Mouse (Mus musculus) retina, postnatal 1 day (tissue): ENCODE results near the gene Vwf.

ENCODE experiments used
- DNase-seq: peaks from one replicate; pipeline ENCODE4 v3.0.0-alpha.2; 2012

The Vwf gene

DNA sequence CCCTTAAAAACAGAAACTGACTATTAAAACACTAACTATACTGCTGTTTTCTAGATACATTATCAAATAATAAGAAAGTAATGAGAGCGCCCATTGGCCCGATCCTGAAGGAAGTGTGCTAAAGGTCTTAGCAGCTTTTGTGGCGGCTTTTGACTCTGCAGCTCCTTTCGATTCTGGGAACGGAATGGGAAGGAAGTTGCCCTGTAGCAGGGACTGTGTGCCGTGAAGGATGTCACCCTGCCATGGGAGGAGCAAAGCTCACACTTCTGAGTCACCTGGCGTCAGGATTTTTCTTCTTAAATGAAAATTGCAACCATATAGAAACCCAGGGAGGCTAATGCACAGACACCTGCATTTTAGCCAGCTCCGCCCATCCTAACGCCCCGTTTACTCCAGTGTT is 1.8 kb downstream of the Vwf start:
- no peak for DNase-seq

DNA sequence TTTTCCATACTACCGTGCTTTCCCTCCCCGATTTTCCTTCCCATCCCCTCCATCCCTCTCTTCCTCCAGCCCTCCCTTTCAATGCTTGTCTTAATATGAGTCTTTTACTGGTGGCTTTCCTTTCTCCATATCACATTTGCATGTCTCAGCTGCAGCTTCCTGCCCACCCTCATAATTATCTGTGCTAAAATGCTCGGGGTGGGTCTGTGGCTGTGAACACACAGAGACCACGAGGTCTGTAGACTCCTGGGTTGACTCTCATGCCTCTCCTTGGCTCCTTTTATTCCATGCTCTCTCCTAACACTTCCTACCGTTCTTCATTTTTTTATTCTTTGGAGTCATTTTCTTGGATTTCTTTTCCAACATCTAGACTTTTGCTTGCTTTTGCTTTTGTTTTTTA is 3.6 kb downstream of the Vwf start:
- DNase-seq: no peak

DNA sequence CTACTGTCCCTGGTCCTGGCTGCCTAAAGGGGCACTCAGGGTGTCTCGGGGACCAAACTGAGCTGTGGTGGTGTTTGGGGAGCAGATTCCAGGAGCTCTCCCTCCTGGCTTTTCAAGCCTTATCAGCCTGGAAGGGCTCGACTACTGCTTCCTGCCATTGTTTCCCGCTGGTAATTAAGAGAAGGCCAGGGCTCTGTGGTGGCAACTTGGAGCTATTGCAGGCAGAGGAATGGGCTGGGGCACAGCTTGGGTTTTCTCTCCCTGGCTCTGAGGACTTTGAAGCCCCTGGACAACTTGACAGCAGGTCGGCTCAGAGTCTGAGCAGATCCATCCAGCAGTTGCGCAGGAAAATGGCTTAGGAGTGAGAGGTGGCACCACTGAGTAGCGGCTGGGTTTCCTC is 6.2 kb downstream of the Vwf start:
- DNase-seq: no peak

DNA sequence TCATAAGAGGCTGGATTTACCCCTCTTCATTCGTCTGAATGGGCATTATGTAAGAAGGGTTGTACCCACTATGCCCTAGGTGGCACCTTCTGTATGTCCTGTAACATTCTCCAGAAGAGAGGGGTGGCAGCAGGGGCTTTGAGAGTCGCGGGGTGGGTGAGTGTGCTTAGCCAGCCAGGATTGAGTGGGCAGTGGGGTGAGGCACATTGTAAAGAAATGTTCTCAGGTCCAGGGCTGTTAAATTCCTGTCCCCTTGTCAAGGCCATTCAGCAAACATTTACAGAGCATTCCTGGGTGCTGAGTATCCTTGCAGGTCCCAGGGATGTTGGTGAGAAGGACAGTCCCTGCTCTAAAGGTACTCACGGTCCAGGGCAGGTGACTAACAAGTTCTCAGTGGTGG is 7.0 kb downstream of the Vwf start:
- no peak for DNase-seq

DNA sequence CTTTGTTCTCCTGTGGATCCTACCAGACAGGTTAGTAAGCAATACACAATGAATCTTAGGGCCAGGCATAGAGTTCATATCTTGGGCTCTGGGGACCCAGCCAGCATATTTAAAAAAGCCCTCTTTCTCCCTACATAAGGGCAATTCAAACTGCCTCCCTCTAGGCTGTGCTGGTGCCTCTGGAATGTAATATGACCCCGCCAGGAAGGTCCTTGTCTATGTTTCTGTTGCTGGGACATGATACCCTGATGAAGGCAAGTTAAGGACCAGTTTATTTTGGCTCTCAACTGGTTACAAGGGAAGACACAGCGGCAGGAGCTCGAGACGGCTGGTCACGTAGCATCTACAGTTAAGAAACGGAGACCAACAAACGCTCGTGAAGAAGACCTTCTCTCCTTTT is 12.3 kb downstream of the Vwf start:
- no peak for DNase-seq

DNA sequence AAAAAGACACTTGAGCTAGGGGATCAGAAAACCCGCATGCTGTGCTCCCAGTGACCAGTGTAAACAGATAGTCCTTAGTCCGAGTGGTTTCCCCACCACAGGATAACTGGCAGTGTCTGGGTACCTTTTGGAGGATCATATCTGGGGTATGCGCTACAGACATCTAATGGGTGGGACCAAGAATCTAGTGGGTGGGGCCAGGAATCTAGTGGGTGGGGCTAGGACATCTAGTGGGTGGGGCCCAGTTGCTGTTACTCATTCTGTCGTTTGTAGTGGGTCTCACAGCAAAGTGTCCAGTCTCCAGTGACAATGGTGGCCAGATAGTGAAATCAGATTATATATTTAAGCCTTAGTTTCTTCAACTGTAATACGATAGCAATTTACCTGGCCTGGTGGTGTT is 14.5 kb downstream of the Vwf start:
- no peak for DNase-seq

DNA sequence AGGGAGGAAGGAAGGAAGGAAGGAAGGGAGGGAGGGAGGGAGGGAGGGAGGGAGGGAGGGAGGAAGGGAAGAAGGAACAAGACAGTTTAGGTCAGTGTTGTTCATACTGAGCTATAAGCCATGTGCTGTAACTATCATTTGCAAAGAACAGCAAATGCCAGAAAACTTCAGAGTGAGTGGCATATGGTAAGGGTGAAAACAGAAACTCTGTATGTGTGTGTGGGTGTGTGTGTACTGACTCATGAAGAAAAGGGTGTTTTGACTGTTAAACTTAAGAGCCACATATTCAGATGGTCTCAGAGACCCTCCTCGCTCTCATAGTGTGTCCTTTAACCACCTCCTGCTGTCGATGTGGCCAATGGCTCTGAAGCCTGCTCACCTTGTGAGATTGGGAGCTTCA is 14.9 kb downstream of the Vwf start:
- no peak for DNase-seq

DNA sequence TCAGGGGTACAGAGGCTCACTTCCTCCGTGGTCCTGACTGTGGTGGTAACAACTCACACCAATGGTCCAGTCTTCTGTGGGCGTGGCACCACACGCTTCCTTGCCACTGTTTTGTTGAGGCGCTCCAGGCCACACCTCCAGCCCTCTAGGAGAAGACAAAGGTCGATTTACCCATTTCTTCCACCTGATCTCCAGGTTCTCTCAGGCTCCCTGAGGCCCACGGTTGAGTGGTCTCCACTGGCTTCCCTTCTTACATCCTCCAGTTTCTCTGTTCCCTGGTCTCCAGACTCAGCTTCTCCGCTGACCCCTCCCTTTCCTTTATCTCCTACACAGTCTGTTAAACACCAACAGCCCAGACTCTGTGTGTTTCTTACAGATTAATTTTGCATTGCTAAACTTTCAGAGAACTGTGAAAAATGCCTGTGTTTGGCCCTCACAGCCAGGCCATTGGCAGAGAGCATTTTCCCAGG is 18.3 kb downstream of the Vwf start:
- DNase-seq: no peak

DNA sequence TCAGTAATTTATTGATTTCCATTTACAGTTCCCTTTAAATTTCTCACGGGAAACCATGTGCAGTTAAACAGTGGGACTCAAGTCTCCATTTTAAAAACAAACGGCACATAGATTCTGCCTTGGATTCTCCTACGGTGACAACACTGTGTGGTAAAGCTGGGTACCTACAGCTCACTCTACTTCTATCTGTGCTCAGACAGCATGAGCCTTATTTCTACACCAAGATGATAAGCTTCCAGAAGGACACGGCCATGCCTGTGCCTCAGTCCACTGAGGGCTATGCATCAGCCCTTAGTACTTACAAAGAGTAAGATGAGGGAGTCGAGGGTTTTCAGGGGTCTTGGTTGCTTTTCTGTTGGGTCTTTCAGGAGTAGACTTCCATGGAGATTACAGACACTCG is 18.8 kb downstream of the Vwf start:
- DNase-seq: no peak

DNA sequence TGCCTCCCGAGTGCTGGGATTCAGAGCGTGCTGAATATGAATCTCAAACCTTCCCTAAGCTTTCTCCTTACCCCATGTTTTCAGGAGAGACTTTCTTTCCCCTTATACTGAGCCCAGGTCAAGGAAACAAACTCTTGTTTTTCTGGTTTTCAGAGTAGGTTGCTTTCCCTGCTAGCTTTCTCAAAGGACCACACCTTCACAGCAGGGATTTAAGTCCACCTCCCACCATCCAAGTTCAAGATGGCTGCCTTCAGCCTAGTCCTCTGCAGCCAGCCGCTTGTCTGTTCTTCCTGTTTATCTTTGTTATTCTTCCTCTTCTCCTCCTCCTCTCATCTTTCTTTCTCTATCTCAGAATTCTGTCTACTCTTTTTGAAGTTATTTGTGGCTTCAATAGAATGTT is 20.1 kb downstream of the Vwf start:
- DNase-seq: no peak

DNA sequence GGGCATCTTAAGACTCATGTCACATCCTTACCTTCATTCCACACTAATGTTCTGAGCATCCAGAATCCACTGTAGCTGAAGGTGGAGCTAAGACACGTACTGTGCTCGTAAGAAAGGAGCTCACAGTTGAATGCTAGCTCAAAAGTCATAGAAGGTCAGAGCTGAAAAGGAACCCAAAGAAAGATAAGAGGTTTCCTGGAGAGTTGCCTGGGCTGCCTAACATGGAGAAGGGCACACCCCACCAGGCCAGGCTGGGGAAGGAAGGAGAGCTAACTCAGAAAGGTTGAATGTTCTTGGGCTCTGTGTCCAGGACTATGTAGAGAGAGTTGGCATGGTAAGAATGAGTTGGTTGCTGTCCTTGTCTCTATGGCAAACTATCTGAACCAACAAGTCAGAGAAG is 21.8 kb downstream of the Vwf start:
- no peak for DNase-seq

DNA sequence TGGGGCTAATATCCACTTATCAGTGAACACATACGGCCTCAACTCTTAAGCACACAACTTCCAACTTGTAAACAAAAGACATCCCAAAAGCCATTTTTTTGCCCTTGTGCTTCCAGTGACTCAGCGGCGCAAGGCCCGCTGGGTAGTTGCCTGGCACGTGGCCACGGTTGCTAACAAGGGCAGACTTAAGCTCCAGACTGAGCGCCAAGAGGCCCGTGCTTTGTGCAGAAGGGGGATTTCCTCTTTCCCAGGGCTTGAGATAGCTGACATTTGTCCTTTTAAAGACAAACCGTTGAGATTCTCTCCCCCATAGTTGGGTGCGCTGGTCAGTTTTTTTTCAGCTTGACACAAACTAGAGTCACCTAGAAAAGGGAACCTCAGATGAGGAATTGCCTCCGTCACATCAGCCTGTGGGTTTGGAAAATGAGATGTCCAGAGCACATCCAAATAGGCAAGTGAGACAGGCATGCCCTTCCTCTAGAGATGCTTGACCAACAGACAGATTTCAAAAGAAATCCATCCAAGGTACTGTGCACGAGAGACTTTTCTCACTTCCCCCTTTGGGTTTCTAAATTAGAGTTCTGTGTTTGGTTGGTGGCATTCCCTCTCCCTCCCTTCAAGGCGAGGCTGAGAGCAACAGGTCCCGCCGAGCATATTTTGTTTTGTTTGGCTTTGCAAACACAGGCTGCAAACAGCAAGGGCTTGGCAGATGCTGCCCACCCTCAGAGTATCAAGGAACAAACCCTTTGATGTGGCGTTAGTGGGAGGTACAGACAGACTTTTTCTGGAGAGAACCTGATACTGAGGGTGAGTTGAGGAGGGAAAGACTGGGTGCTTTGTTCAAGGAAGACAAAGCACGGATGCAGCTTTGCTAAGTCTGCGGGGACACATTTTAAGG is 26.0 kb downstream of the Vwf start:
- peak; percentile 59 for DNase-seq

DNA sequence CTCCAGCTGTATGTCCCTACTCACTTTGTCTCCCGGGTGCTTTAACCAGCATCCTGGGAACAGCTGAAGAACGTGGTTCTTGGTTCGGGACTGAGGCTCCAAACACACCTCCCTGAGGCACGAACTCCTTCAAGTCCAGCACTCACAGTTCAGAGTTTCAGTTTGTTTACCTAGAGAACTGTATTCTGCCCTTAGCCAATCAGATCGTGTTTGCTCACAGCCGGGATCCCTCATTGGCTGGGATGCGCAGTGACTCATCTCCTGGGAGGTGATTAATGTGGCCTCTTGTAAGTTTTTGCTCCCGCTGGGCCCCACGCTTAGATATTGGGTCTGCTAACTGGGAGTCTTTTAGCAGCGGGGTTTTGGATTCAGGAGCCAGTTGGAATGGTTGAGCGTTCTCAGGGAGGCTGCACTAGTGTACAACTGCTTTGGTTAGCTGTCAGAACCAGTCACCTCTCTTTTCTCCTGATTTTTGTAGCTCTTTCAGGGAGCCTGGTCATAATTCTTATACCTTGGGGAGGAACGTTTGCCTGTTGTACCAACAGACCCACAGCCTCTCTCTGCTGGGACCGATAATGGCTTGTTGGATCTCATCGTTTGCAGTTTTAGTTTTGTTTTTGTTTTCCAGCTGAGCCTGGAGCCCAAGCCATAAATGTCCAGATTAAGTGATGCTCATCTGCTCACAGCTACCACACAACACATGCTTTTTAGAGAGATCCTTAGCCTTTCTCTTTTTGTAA is 26.8 kb downstream of the Vwf start:
- DNase-seq: peak; percentile 91

DNA sequence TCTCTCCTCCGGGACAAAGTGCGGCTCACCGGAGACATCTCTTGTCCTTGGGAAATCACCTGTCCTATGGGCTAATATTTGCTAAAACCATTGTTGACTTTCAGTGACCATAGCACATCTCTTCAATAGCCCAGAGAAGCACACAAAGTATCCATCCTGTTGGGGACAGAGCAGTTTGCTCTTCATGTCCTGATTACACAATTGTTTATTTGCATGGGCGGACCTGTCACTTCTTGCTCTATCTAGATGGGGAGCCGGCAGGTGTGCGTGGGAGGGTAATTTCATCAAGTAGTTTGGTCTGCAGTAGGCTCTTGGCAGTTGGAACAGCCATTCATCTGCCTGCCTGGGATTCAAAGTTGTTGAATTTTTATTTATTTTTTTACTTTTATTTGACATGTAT is 28.5 kb downstream of the Vwf start:
- DNase-seq: peak; percentile 56

DNA sequence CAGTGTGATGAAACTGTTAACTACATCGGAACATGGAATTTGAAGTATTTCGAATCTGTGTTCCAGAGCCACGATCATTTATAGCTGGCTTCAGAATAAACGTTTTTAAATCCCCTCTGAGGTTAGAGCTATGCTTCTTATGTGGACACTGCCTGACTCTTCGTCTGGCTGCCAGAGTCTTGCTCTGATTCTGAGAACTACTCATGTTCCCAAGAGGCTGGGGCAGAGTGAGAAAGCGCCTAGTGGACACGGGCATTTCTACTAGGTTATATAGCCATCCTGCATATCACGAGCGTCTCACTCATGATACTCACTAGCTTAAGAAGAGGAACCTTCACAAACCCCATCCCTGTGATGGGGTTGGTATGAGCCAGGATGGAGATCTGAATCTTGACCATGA is 30.7 kb downstream of the Vwf start:
- DNase-seq: no peak

DNA sequence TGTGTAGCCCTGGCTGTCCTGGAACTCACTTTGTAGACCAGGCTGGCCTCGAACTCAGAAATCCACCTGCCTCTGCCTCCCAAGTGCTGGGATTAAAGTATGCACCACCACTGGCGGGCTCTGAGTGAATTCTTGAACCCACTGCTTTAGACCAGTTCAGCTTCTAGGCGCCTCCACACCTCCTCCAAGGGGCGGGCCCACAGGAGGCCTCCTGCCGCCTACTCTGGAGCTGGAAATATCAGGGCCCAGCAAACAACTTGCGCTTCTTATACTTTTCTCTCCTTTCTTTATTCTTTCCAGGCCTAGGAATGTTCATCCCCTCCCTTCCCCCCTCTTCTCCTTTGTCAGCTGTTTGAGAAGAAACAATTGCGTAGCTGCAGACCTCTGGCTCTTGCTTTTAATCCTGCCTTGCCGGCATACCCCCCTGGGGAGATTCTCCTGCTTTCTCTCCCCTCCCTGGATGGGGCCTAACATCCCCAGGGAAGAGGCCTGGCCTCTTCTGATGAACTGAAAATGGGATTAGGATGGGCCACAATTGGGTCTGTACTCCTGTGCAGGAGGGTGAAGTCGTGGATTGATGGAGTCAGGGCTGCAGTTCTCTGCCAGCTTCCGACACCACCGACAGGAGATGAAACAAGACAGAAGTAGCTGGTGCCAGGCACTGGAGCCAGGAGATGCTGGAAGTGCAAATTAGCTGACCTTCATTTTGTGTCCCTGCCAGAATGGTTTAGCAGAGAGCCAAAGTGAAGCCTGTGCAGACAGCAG is 31.5 kb downstream of the Vwf start:
- DNase-seq: peak; percentile 30

DNA sequence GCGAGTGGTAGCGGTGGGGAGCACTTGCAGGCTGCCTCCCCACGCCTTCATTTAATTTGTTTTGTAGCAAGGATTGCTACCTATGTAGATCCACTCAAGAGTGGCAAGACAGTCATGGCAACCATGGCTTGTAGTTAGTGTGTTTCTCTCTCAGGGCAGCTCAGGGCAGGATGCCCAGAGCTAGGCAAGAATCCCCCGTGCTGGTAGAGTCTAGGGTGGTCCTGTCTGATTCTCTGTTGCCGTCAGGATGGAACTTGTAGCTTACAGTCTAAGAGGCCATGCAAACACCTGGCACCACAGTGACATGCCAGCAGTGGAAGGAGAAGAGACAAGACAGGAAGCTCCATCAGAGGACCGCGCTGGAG is 32.1 kb downstream of the Vwf start:
- DNase-seq: no peak

DNA sequence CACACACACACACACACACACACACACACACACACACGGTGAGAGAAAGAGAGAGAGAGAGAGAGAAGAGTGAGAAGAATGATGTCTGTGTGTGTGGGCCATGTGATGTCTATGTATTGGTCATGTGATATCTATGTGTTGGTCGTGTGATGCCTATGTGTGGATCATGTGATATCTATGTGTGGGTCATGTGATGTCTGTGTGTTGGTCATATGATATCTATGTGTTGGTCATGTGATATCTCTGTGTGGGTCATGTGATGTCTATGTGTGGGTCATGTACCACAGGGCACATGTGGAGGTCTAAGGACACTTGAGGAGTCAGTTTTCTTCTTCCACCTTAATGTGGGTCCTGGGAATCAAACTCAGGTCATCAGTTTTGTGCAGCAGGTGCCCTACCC is 33.3 kb downstream of the Vwf start:
- no peak for DNase-seq

DNA sequence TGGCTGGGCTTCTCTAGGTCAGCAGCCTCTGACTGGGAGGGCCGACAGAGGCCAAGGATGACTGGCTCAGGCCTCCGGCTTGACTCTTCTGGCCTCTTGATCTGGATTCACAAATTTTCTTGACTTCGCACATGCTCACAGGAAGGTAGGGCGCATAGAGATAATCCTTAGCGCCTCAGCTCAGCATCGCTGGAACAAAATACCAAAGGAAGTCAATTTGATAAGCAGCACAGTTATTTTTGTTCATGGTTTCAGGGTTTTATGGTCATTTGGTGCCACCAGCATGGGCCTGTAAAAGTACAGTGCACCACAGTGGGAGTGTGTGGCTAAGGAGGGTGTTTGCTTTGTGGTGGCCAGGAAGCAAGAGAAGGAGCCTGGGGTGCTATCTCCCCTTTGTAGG is 37.1 kb downstream of the Vwf start:
- DNase-seq: no peak

DNA sequence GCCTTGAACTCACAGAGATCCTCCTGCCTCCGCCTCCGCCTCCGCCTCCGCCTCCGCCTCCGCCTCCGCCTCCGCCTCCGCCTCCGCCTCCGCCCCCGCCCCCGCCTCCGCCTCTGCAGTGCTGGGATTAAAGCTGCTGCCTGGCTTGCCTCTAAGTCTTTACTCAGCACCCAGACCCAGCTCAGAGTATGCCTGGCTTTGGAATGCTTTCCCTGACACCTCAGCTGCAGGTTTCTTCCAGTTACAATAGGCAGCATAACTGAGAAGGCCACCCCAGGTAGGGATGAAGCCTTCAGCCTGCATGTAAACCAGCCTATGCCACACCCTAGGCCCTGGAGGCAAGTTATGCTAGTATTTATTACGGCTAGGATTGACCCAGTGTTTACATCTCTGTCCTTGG is 37.7 kb downstream of the Vwf start:
- DNase-seq: no peak

DNA sequence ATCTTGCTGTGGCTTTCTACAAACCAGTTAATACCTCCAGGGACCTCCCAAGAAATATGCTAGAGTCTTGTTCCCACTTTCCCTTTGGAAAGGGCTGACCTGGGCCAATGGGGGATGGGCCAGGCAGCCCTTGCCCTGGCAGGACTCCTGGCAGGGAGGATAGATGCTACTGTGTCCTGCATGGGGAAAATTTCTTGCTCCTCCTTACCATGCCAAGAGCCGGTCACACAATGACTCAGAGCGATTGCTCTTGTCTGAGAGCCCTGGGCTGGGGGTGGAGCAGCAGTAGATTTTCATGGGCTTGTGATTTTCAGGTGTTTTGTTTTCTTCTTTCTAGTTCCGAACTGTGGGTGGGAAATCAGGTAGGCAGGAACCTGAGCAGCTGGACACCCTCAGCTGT is 39.0 kb downstream of the Vwf start:
- no peak for DNase-seq

DNA sequence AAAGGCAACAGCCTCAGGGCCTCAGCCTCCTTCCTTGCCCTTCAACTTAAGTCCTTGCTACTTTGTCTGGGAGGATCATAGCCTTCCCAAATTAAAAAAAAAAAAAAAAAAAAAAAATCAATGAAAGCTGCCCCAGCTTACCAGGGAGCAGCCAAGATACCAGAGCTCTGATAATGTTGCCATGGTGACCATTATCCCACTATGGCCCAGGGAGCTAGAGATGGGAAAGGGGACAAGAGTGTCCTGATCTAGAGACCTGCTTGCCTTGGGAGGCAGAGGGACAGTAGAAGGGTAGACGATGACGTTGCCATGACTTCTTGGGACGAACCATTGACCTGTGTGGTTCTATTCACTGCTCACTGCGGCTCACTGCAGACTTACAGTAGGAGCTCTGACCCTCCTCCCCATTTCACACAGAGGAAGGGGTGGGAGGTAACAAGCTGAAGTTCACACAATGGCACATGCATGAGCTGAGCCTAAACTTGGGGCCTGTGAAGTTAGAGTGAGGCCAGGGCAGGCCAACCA is 39.5 kb downstream of the Vwf start:
- no peak for DNase-seq

DNA sequence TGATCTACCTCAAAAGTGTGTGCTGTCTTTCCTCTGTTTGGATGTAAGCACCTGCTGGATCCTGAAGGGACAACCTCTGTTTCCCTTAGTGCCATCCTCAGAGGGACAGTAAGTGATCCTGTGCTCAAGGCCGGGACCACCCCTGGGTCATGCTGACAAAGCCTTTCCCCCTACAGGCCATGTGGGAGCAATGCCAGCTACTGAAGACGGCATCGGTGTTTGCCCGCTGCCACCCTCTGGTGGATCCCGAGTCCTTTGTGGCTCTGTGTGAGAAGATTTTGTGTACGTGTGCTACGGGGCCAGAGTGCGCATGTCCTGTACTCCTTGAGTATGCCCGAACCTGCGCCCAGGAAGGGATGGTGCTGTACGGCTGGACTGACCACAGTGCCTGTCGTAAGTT is 41.7 kb downstream of the Vwf start:
- DNase-seq: no peak

DNA sequence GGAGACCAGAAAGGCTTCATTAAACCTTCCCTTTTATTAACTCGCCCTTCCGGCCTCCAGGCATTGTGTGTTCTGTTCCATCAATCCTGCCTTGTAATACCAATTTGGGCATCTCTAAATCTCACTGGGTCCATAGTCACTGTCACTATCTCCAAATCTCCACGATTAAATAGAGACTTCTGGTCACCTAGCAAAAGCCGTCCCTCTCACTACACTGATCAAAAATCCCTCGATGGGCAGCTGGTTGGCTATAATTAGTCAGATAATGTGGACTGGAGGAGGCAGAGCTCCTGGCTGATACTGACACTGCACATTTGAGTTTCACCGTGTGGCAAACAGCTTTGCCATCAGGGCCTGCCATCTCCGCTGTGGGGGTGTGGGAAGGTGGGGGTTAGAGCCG is 42.5 kb downstream of the Vwf start:
- DNase-seq: no peak
